Mouse (Mus musculus): ENCODE data around the gene Ssb. TPM values are rescaled to one million over a fixed set of nuclear protein-coding genes. Genes with fewer than 3 reads are reported as not detected.

Gene Ssb
- total and polyA plus RNA-seq, 2 experiments, result 1.5 to 40.3 TPM

- WGBS, result under 1% methylated on average over 78 of the region's 80 CpGs
- TF ChIP-seq POLR2A (IDR thresholded peaks at IDR 0.05; ENCODE audit: extremely low read depth, insufficient read depth, low read length) (no peak), CTCF (IDR thresholded peaks at IDR 0.05; ENCODE audit: low read depth, low read length) (no peak)
- Histone ChIP-seq H3K27me3 (ENCODE audit: control insufficient read depth, insufficient read depth, low read length) (peaks cover 9% of the 10 kb centered on the region), H3K36me3 (ENCODE audit: control insufficient read depth, insufficient read depth, low read length) (no peaks in the 10 kb centered on the region), H3K27ac (replicated peaks; ENCODE audit: insufficient read depth, low read depth, low read length) (no peak overlapping the region), H3K9ac (ENCODE audit: low read depth, low read length) (peak overlapping the region; percentile 83), H3K4me1 (ENCODE audit: control insufficient read depth, insufficient read depth, low read length) (no peaks in the 10 kb centered on the region), H3K79me2 (ENCODE audit: control insufficient read depth, insufficient read depth, low read length) (no peaks in the 10 kb centered on the region), H3K4me3 (ENCODE audit: insufficient read depth, low read depth, low read length) (peak overlapping the region; percentile 82)
- no peak for DNase-seq (ENCODE audit: extremely low read depth, low read depth, low spot score)
These were observed 38.8 kb upstream of the Ssb start for GRCm38 (mm10) chr2:69822361-69823128.

GRCm38 (mm10) chr2:69823129-69823677 lies 38.2 kb upstream of the Ssb start:
- Histone ChIP-seq H3K27ac (replicated peaks; ENCODE audit: insufficient read depth, low read depth, low read length) (no peak overlapping the region), H3K27me3 (ENCODE audit: control insufficient read depth, insufficient read depth, low read length) (peaks cover 9% of the 10 kb centered on the region), H3K79me2 (ENCODE audit: control insufficient read depth, insufficient read depth, low read length) (no peaks in the 10 kb centered on the region), H3K9ac (ENCODE audit: low read depth, low read length) (peak overlapping the region; percentile 83), H3K4me1 (ENCODE audit: control insufficient read depth, insufficient read depth, low read length) (no peaks in the 10 kb centered on the region), H3K4me3 (ENCODE audit: insufficient read depth, low read depth, low read length) (peak overlapping the region; percentile 82), H3K36me3 (ENCODE audit: control insufficient read depth, insufficient read depth, low read length) (no peaks in the 10 kb centered on the region)
- WGBS, result 4% methylated on average over 44 of the region's 45 CpGs
- no peak for DNase-seq (ENCODE audit: extremely low read depth, low read depth, low spot score)
- TF ChIP-seq POLR2A (IDR thresholded peaks at IDR 0.05; ENCODE audit: extremely low read depth, insufficient read depth, low read length), result no peak
- no peak for TF ChIP-seq CTCF (IDR thresholded peaks at IDR 0.05; ENCODE audit: low read depth, low read length)

GRCm38 (mm10) chr2:69825898-69826297 lies 35.5 kb upstream of the Ssb start:
- H3K79me2 ChIP-seq (ENCODE audit: control insufficient read depth, insufficient read depth, low read length), result no peaks in the 10 kb centered on the region
- no peak overlapping the region for H3K4me3 ChIP-seq (ENCODE audit: insufficient read depth, low read depth, low read length)
- no peak overlapping the region for H3K9ac ChIP-seq (ENCODE audit: low read depth, low read length)
- WGBS, result 83% methylated on average over 10 of the region's 10 CpGs
- no peaks in the 10 kb centered on the region for H3K36me3 ChIP-seq (ENCODE audit: control insufficient read depth, insufficient read depth, low read length)
- H3K27ac ChIP-seq (replicated peaks; ENCODE audit: insufficient read depth, low read depth, low read length), result peak overlapping the region; percentile 51
- TF ChIP-seq CTCF (IDR thresholded peaks at IDR 0.05; ENCODE audit: low read depth, low read length) (no peak), POLR2A (IDR thresholded peaks at IDR 0.05; ENCODE audit: extremely low read depth, insufficient read depth, low read length) (no peak)
- peaks cover 9% of the 10 kb centered on the region for H3K27me3 ChIP-seq (ENCODE audit: control insufficient read depth, insufficient read depth, low read length)
- no peak for DNase-seq (ENCODE audit: extremely low read depth, low read depth, low spot score)
- no peaks in the 10 kb centered on the region for H3K4me1 ChIP-seq (ENCODE audit: control insufficient read depth, insufficient read depth, low read length)

- Histone ChIP-seq H3K9ac (ENCODE audit: low read depth, low read length) (no peak overlapping the region), H3K4me3 (ENCODE audit: insufficient read depth, low read depth, low read length) (no peak overlapping the region), H3K4me1 (ENCODE audit: control insufficient read depth, insufficient read depth, low read length) (no peaks in the 10 kb centered on the region), H3K27ac (replicated peaks; ENCODE audit: insufficient read depth, low read depth, low read length) (no peak overlapping the region), H3K79me2 (ENCODE audit: control insufficient read depth, insufficient read depth, low read length) (no peaks in the 10 kb centered on the region), H3K36me3 (ENCODE audit: control insufficient read depth, insufficient read depth, low read length) (no peaks in the 10 kb centered on the region), H3K27me3 (ENCODE audit: control insufficient read depth, insufficient read depth, low read length) (peaks cover 9% of the 10 kb centered on the region)
- no peak for TF ChIP-seq POLR2A (IDR thresholded peaks at IDR 0.05; ENCODE audit: extremely low read depth, insufficient read depth, low read length)
- TF ChIP-seq CTCF (IDR thresholded peaks at IDR 0.05; ENCODE audit: low read depth, low read length), result no peak
- WGBS, result 88% methylated on average over 2 of the region's 2 CpGs
- DNase-seq (ENCODE audit: extremely low read depth, low read depth, low spot score), result peak; percentile 25
These were observed 35.0 kb upstream of the Ssb start for GRCm38 (mm10) chr2:69826380-69826779.

- no peaks in the 10 kb centered on the region for H3K4me1 ChIP-seq (ENCODE audit: control insufficient read depth, insufficient read depth, low read length)
- DNase-seq (ENCODE audit: extremely low read depth, low read depth, low spot score), result no peak
- WGBS, result 54% methylated on average over 7 of the region's 7 CpGs
- H3K36me3 ChIP-seq (ENCODE audit: control insufficient read depth, insufficient read depth, low read length), result no peaks in the 10 kb centered on the region
- H3K4me3 ChIP-seq (ENCODE audit: insufficient read depth, low read depth, low read length), result no peak overlapping the region
- no peak overlapping the region for H3K27ac ChIP-seq (replicated peaks; ENCODE audit: insufficient read depth, low read depth, low read length)
- TF ChIP-seq POLR2A (IDR thresholded peaks at IDR 0.05; ENCODE audit: extremely low read depth, insufficient read depth, low read length), result no peak
- TF ChIP-seq CTCF (IDR thresholded peaks at IDR 0.05; ENCODE audit: low read depth, low read length), result no peak
- peaks cover 2% of the 10 kb centered on the region; the same call in 1 of the 2 replicates for H3K27me3 ChIP-seq (ENCODE audit: control insufficient read depth, insufficient read depth, low read length)
- H3K9ac ChIP-seq (ENCODE audit: low read depth, low read length), result no peak overlapping the region
- H3K79me2 ChIP-seq (ENCODE audit: control insufficient read depth, insufficient read depth, low read length), result no peaks in the 10 kb centered on the region
These were observed 33.3 kb upstream of the Ssb start for GRCm38 (mm10) chr2:69828031-69828430.

- Histone ChIP-seq H3K4me3 (ENCODE audit: insufficient read depth, low read depth, low read length) (no peak overlapping the region), H3K9ac (ENCODE audit: low read depth, low read length) (no peak overlapping the region), H3K79me2 (ENCODE audit: control insufficient read depth, insufficient read depth, low read length) (no peaks in the 10 kb centered on the region), H3K36me3 (ENCODE audit: control insufficient read depth, insufficient read depth, low read length) (no peaks in the 10 kb centered on the region), H3K27me3 (ENCODE audit: control insufficient read depth, insufficient read depth, low read length) (no peaks in the 10 kb centered on the region), H3K4me1 (ENCODE audit: control insufficient read depth, insufficient read depth, low read length) (no peaks in the 10 kb centered on the region), H3K27ac (replicated peaks; ENCODE audit: insufficient read depth, low read depth, low read length) (no peak overlapping the region)
- TF ChIP-seq POLR2A (IDR thresholded peaks at IDR 0.05; ENCODE audit: extremely low read depth, insufficient read depth, low read length) (no peak), CTCF (IDR thresholded peaks at IDR 0.05; ENCODE audit: low read depth, low read length) (no peak)
- 85% methylated on average over 2 of the region's 2 CpGs for WGBS
- DNase-seq (ENCODE audit: extremely low read depth, low read depth, low spot score), result no peak
These were observed 31.7 kb upstream of the Ssb start for GRCm38 (mm10) chr2:69829680-69830079.

Data from liver, adult 2 months (tissue).